Comparison of ENCODE assay signal across 24 mouse cellular contexts in the genomic region with DNA sequence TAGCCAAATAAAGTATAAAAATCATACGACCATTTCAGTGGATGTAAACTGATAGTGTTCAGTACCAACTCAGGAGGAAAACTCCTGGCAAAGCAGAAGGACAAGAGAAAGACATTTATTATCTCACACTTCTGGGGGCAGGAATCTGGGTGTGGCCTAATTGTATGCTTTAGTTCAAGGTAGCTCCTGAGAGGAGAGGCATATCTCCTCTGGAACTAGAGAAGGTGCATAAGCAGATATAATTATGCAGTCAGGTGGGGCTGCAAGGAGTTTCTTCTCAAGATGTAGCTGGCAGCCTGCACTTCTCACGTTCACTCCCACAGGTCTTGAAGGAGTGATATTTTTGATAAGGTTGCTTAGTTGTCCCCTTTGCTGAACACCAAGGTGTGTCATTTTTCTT.
DNase-seq lines count a peak whose midpoint lies in the region; ATAC-seq and TF ChIP-seq lines count a peak whose summit lies in the region.
"Had no signal": no experiment of that assay in that cellular context is flagged by ENCODE, and none has a peak within 500 bp of the region (broad histone marks: within the 10 kb centered on the region; RNA-seq: fewer than 3 reads in every experiment).

No protein-coding gene starts in this region.

- no peak for TF ChIP-seq CTCF in liver, postnatal 0 days (IDR thresholded peaks at IDR 0.05; ENCODE audit: low read depth)

- 53% methylated on average over 2 of the region's 2 CpGs for WGBS in liver, postnatal 0 days (ENCODE audit: insufficient replicate concordance)
- WGBS in liver, embryonic 13.5 days (ENCODE audit: insufficient replicate concordance): 17% methylated on average over 2 of the region's 2 CpGs

- peak; percentile 61 for DNase-seq in liver
- no peak for DNase-seq in liver, postnatal 0 days
- peak; percentile 52 for DNase-seq in liver, embryonic 13.5 days
- DNase-seq in thymus, postnatal 10 days (ENCODE audit: low spot score in 2 of 2): no peak
- no peak for DNase-seq in layer of hippocampus, adult 9-10 months (ENCODE audit: low spot score)
- no peak for DNase-seq in adrenal gland, adult 18-20 months (ENCODE audit: low spot score in 2 of 2)
- DNase-seq: adrenal gland, adult 8-10 months; cerebellum, adult 9-11 months; gastrocnemius, postnatal 36 days; heart, postnatal 36 days; kidney, adult 9 months; kidney, postnatal 14 days; lung, embryonic 14.5 days; right cerebral cortex, postnatal 14 days; thymus, postnatal 4 days had no signal

- no peaks in the 10 kb centered on the region for H3K27me3 ChIP-seq in liver, postnatal 0 days (ENCODE audit: insufficient read depth, low read length)
- H3K27me3 ChIP-seq in liver, embryonic 13.5 days: no peaks in the 10 kb centered on the region
- H3K27me3 ChIP-seq: forebrain, embryonic 13.5 days; heart, embryonic 15.5 days; limb, embryonic 12.5 days; midbrain, embryonic 15.5 days; neural tube, embryonic 12.5 days had no signal

- no peaks in the 10 kb centered on the region for H3K9me3 ChIP-seq in liver, postnatal 0 days (ENCODE audit: low read length)
- H3K9me3 ChIP-seq in liver, embryonic 13.5 days (replicated peaks): no peaks in the 10 kb centered on the region
- H3K9me3 ChIP-seq: embryonic facial prominence, embryonic 10.5 days; forebrain, embryonic 13.5 days; heart, embryonic 15.5 days; limb, embryonic 12.5 days; midbrain, embryonic 15.5 days; neural tube, embryonic 12.5 days had no signal

- H3K36me3 ChIP-seq in liver, postnatal 0 days (replicated peaks; ENCODE audit: insufficient read depth, low read length): no peaks in the 10 kb centered on the region
- H3K36me3 ChIP-seq in liver, embryonic 13.5 days: no peaks in the 10 kb centered on the region
- H3K36me3 ChIP-seq: embryonic facial prominence, embryonic 10.5 days; heart, embryonic 15.5 days; limb, embryonic 12.5 days; midbrain, embryonic 15.5 days; neural tube, embryonic 12.5 days had no signal

- TF ChIP-seq EP300 in liver, postnatal 0 days (IDR thresholded peaks at IDR 0.05; ENCODE audit: low read depth): no peak

- H3K4me2 ChIP-seq in liver, postnatal 0 days (ENCODE audit: low read depth, low read length): no peak overlapping the region
- peak overlapping the region; percentile 42 for H3K4me2 ChIP-seq in liver, embryonic 13.5 days
- H3K4me2 ChIP-seq: forebrain, embryonic 13.5 days; heart, embryonic 15.5 days; hindbrain, embryonic 14.5 days; limb, embryonic 12.5 days; lung, embryonic 14.5 days; midbrain, embryonic 15.5 days; neural tube, embryonic 12.5 days had no signal

- H3K9ac ChIP-seq in liver, postnatal 0 days (replicated peaks): no peak overlapping the region
- H3K9ac ChIP-seq in liver, embryonic 13.5 days: peak overlapping the region; percentile 19
- H3K9ac ChIP-seq: forebrain, embryonic 13.5 days; heart, embryonic 15.5 days; hindbrain, embryonic 14.5 days; limb, embryonic 12.5 days; lung, embryonic 14.5 days; midbrain, embryonic 15.5 days; neural tube, embryonic 12.5 days had no signal

- no peak overlapping the region for H3K27ac ChIP-seq in liver, postnatal 0 days (ENCODE audit: low read depth)
- peak overlapping the region; percentile 80 for H3K27ac ChIP-seq in liver, embryonic 13.5 days
- H3K27ac ChIP-seq: embryonic facial prominence, embryonic 10.5 days; forebrain, embryonic 13.5 days; heart, embryonic 15.5 days; hindbrain, embryonic 14.5 days; limb, embryonic 12.5 days; midbrain, embryonic 15.5 days; neural tube, embryonic 12.5 days had no signal

- peaks cover 8% of the 10 kb centered on the region for H3K4me1 ChIP-seq in liver, postnatal 0 days (ENCODE audit: insufficient read depth)
- peaks cover 51% of the 10 kb centered on the region for H3K4me1 ChIP-seq in liver, embryonic 13.5 days (replicated peaks)
- H3K4me1 ChIP-seq: embryonic facial prominence, embryonic 10.5 days; forebrain, embryonic 13.5 days; heart, embryonic 15.5 days; limb, embryonic 12.5 days; midbrain, embryonic 15.5 days; neural tube, embryonic 12.5 days had no signal

- ATAC-seq in liver, postnatal 0 days: no peak; the same call in 1 of the 2 replicates
- ATAC-seq in erythroblast, adult 5-6 weeks (replicated peaks; ENCODE audit: low FRiP score, poor library complexity, severe bottlenecking): peak; percentile 37; the same call in 1 of the 2 replicates
- peak; percentile 63 for ATAC-seq in liver, embryonic 13.5 days (ENCODE audit: low read depth)
- ATAC-seq: forebrain, embryonic 13.5 days; inflammation-experienced regulatory T-cells, adult 6 months; midbrain, embryonic 15.5 days had no signal

- no peak overlapping the region for H3K4me3 ChIP-seq in liver, postnatal 0 days (ENCODE audit: low read depth, low read length)
- H3K4me3 ChIP-seq in liver, embryonic 13.5 days (replicated peaks): no peak overlapping the region
- H3K4me3 ChIP-seq: embryonic facial prominence, embryonic 10.5 days; forebrain, embryonic 13.5 days; heart, embryonic 15.5 days; limb, embryonic 12.5 days; midbrain, embryonic 15.5 days; neural tube, embryonic 12.5 days had no signal

Comparison
In these comparisons a context has a peak if more than half of its experiments do, and no peak if none do; other contexts are left out.
1. DNase-seq: peak in liver (single experiment) and liver, embryonic 13.5 days (single experiment); none in liver, postnatal 0 days (single experiment), thymus, postnatal 10 days (0 of 2), layer of hippocampus, adult 9-10 months (single experiment) and adrenal gland, adult 18-20 months (0 of 2).